Mouse (Mus musculus): ENCODE results near the gene Map3k20.

Map3k20 gene

DNA sequence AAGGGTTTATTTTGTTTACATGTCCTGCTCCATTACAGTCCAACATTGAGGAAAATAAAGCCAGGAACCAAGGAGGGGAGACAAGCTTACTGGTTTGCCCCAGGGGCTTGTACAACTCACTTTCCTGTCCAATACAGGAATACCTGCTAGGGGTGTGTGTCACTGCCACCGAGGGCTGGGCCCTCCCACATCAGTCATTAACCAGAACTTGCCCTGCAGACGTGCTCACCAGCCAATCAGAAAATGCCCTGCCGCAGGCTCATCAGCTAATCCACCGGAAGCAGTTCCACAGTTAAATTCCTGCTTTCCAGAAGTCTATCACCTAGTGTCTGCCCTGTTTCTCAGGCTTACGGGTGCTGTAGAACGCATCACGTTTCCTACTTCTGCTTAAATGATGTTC is 206.2 kb downstream of the Map3k20 start:
- DNase-seq (ENCODE audit: low spot score in 2 of 2) = no peak

Measured in frontal cortex, postnatal 25 days (tissue).